Mouse (Mus musculus): ENCODE results near the gene Ptdss2.

DNA sequence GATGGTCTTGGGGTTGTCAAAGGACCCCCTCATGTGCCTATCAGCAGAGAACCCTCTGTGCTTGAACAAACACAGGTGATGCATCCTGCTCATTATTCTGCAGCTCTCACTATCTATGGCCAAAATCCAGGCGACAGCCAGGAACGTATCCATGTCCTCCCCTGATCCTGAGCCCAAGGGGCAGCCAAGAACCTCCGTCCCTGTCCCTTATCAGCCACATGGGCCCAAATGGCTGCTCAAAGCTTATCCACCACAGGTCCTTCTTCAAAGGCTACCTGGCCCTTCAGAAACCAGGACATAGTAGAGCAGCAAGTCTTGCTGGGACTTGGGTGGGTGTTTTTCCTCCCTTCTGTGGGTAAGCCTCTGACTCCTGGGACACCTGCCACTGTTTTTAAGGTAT, 66.0 kb downstream of the Ptdss2 start:
- TF ChIP-seq CTCF (conservative IDR thresholded peaks at IDR 0.05; ENCODE audit: insufficient read depth, insufficient read length, low read depth, low read length) = no peak
- TF ChIP-seq POLR2A (IDR thresholded peaks at IDR 0.05; ENCODE audit: low read depth, low read length) = no peak

Measured in kidney, adult 2 months (tissue).